Mouse (Mus musculus): ENCODE results near the gene Wfdc21.

DNA sequence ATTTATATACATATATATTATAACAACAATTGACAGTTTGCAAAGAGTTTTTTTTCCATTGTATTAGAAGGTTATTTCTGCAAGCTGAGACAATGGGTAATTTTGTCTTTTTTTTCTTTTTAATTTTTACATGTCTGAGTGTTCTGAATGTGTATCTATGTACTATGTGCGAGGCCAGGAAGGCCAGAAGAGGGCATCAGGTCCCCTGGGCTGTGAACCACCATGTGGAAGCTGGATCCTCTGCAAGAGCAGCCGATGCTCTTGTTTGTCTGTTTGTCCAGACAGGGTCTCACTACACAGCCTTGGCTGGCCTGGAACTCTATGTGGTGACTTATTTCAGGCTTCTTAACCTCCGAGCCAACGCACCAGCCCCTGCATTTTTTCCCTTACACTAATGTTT, 44.4 kb downstream of the Wfdc21 start:
- TF ChIP-seq CTCF (conservative IDR thresholded peaks at IDR 0.05; ENCODE audit: low read length) (no peak), NANOG (IDR thresholded peaks at IDR 0.05; ENCODE audit: borderline replicate concordance, low read length) (no peak), POU5F1 (IDR thresholded peaks at IDR 0.05; ENCODE audit: borderline replicate concordance, low read length) (no peak)

All from E14TG2a.4 (cell line).